Mouse (Mus musculus) spleen, postnatal 0 days (tissue): Measurements from ENCODE around the gene 3110040N11Rik. TPM values are rescaled to one million over a fixed set of nuclear protein-coding genes. Genes with fewer than 3 reads are reported as not detected.

ENCODE experiments used
- polyA plus RNA-seq: library from polyadenylated mRNA; unstranded; fragments of >200 nt; fragmentation: Nextera tagmentation; extraction: Ambion mirVana; gene quantifications from 2 replicates; pipeline ENCODE4 v1.2.1, GENCODE M21; 2015

The 3110040N11Rik gene
- 33.2 and 33.7 TPM in 2 replicates for polyA plus RNA-seq

DNA sequence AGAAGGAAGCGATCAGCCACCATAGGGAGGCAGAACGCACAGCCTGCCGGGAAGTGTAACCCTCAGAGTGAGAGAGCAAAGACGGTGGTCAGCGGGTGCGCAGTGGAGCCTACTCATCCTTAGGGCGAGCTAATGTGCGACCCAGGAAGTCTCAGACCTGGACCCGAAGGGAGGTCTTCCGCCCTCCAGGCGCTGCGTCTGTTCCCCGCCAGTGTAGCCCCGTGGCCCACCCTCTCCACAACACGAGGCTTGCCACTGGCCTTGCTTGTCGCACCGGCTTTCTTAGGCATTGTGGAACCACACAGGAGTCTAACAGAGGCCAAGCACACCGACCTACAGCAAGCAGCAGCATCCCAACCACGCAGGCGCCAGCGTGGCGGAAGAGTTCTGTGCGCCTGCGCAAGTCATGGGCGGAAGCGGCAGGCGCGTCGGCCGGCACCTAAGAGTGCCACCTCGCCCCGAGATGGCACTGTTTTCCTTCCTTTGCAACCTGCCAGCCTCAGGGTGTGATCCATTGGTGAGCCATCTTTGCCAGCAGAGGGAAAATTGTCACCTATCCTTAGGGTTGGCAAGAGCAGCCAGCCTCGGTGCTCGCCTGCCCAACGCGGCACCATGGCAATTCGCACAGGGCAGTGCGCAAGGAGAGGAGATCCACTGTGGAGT, at the start of gene 3110040N11Rik:
3110040N11Rik (minus strand) TSS at position 384 of the 663 bp plus-strand sequence.

DNA sequence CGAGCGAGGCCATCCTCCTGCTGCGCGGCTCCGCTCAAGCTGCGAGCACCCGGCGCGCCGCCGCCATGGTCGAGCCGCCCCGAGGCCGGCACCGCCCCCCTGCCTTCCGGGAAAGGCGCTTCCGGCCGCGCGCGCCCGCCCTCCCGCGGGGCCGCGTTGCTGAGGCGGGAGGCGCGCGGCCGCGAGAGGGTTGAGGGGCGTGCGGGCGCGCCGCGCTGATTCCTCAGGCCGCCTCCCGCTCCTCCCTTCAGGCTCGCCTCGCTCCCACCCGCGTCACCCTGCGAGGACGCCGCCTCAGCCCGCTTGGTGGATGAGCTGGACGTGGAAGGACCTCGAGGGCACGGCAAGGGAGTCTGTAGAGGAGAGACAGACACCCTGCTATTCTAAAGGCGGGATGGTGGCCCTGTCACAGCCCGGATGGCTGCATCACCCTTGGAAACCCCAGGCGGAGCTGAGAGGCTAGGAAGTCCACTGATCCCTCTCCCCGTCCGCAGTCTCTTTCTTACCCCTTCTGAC, 40.2 kb upstream of the 3110040N11Rik start, which contains the start of gene Btbd1:
Btbd1 (minus strand) TSS at position 53 of the 516 bp plus-strand sequence.

DNA sequence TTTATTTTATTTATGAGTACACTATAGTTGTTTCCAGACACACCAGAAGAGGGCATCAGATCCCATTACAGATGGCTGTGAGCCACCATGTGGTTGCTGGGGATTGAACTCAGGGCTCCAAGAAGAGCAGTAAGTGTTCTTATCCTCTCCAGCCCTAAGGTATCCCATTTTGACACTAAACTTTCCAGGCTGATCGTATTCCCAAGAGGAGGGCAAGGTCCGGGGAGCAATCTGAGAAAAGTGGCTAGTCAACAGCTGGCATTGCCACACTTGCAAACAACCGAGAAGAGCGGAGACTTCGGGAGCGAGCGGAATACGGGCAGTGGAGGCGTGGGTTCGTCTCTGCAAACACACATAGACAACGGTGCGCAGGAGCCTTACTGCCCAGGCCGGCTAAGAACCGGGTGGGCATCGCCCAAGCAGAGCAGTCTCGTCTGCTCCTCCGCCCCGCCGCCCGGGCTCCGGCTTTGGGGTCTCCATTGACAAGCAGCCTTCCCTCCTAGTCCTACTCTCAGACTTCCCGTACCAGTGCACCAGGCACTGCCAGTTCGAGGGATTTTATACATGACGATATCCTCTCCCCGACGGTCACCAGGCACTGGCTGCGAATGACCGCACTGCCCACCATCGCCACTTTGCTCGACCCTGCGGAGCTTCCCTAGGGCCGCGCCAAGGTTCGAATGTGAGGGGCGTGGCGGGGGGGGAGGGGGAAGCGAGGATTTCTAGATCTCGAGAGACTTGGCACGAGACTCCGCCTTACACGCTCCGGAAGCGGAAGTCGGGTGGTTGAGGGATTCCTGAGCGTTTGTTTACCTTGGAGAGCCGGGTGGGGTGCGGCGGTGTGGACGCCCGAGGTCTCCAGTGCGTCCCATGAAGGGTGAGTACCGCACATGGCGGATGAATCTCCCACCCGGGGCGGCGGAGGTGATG, 26.8 kb downstream of the 3110040N11Rik start, which contains the start of gene Ramac:
Ramac (plus strand) TSS at position 746 of the 930 bp plus-strand sequence.

Other genes starting within 250 kb of the 3110040N11Rik start
- gene Fsd2, start 222.5 kb downstream of the 3110040N11Rik start, polyA plus RNA-seq = 0.32 and 0.63 TPM in 2 replicates
- 5.6 and 6.3 TPM in 2 replicates for gene Whamm, start 218.2 kb downstream of the 3110040N11Rik start, polyA plus RNA-seq
- gene Homer2, start 82.0 kb downstream of the 3110040N11Rik start, polyA plus RNA-seq = 3.8 and 4.2 TPM in 2 replicates
- 95.3 TPM in 2 replicates for gene Ramac, start 26.6 kb downstream of the 3110040N11Rik start, polyA plus RNA-seq
- gene Btbd1, start 40.0 kb upstream of the 3110040N11Rik start, polyA plus RNA-seq = 32.3 and 37.3 TPM in 2 replicates
- not detected in 2 replicates for gene Gm10160, start 66.3 kb upstream of the 3110040N11Rik start, polyA plus RNA-seq
- gene Tm6sf1, start 69.5 kb upstream of the 3110040N11Rik start, polyA plus RNA-seq = 15.3 and 22.4 TPM in 2 replicates
- 4.1 and 4.9 TPM in 2 replicates for gene Hdgfl3, start 145.0 kb upstream of the 3110040N11Rik start, polyA plus RNA-seq
- gene Bnc1, start 202.8 kb upstream of the 3110040N11Rik start, polyA plus RNA-seq = 1.7 and 1.8 TPM in 2 replicates